ENCODE assay signal across 27 mouse cellular contexts in the genomic region with DNA sequence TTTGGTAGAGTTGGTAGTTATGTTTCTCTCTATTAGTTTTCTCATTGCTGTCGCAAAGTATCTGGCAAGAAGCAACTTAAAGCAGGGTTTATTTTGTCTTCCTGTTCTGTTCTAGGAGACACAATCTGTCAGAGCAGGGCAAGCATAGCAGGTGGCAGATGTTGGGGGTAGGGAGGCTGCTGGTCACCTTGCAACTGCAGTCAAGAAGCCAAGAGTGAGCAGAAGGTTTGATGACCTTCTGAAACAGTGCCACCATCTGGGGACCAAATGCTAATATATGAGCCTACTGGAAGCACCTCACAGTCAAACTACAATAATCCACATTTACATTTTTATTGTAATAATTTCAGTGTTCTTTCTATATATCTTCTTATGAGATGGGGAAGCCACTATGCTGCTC. TPM values are rescaled to one million over a fixed set of nuclear protein-coding genes. Genes with fewer than 3 reads are reported as not detected.
DNase-seq lines count a peak whose midpoint lies in the region; ATAC-seq lines count a peak whose summit lies in the region.
"Had no signal": no experiment of that assay in that cellular context is flagged by ENCODE, and none has a peak within 500 bp of the region (broad histone marks: within the 10 kb centered on the region; RNA-seq: fewer than 3 reads in every experiment).

No protein-coding gene starts in this region.

- WGBS in forebrain, embryonic 12.5 days = 88% methylated on average over 1 of the region's 1 CpGs

- peaks cover 20% of the 10 kb centered on the region for H3K27me3 ChIP-seq in forebrain, embryonic 12.5 days

- intact Hi-C loops in left cerebral cortex, postnatal 4 days (cut with DNase I) = loop anchor here (10.0 kb wide), 1 partner anchor 125 kb away; the partner anchor contains the start of gene AA467197
- intact Hi-C loops in heart, postnatal 25 days (cut with DNase I) = loop anchor here (10.0 kb wide), 2 partner anchors 95 to 125 kb away; partner anchors contain the start of gene AA467197

- H3K4me1 ChIP-seq in forebrain, embryonic 12.5 days = peaks cover under 1% of the 10 kb centered on the region; the same call in 1 of the 2 replicates

- DNase-seq in left cerebral cortex, postnatal 4 days = peak; percentile 10
- DNase-seq in left cerebral cortex, adult 11 months (ENCODE audit: low spot score) = no peak
- DNase-seq in cerebellum, adult 11-12 months = peak; percentile 88
- DNase-seq in cerebellum, adult 9-11 months = peak; percentile 88
- no peak for DNase-seq in heart, postnatal 25 days (ENCODE audit: low spot score)
- DNase-seq: adrenal gland, adult 2 months; adrenal gland, postnatal 36 days; forebrain, postnatal 0 days; gastrocnemius, postnatal 14 days; heart, adult 18-20 months; kidney, adult 18-20 months; kidney, postnatal 36 days; layer of hippocampus, postnatal 36 days; liver; lung, adult 2 months; lung, postnatal 14 days; spleen, adult 18-20 months; thymus, postnatal 14 days had no signal

- ATAC-seq in megakaryocyte-erythroid progenitor cell, adult 5-6 weeks (replicated peaks; ENCODE audit: low FRiP score, low TSS enrichment, poor library complexity, severe bottlenecking) = no peak
- no peak for ATAC-seq in forebrain, embryonic 12.5 days (ENCODE audit: low FRiP score)
- ATAC-seq: activated CD4-positive, CD25-positive, alpha-beta regulatory T cell, adult 4 months; forebrain, postnatal 0 days; midbrain, embryonic 16.5 days had no signal

- no peaks in the 10 kb centered on the region for H3K36me3 ChIP-seq in forebrain, embryonic 12.5 days (replicated peaks)
- H3K36me3 ChIP-seq: embryonic facial prominence, embryonic 13.5 days had no signal

- H3K9ac ChIP-seq in forebrain, embryonic 12.5 days = no peak overlapping the region
- H3K9ac ChIP-seq: embryonic facial prominence, embryonic 13.5 days; forebrain, postnatal 0 days; hindbrain, embryonic 14.5 days; liver, embryonic 14.5 days had no signal

- no peaks in the 10 kb centered on the region for H3K9me3 ChIP-seq in forebrain, embryonic 12.5 days
- H3K9me3 ChIP-seq: embryonic facial prominence, embryonic 13.5 days had no signal

- H3K27ac ChIP-seq in forebrain, embryonic 12.5 days = no peak overlapping the region
- H3K27ac ChIP-seq: embryonic facial prominence, embryonic 13.5 days; hindbrain, embryonic 14.5 days; liver, embryonic 14.5 days had no signal

- H3K4me2 ChIP-seq in forebrain, embryonic 12.5 days = no peak overlapping the region
- H3K4me2 ChIP-seq: embryonic facial prominence, embryonic 13.5 days; heart, embryonic 11.5 days; hindbrain, embryonic 14.5 days; midbrain, embryonic 11.5 days had no signal

- H3K4me3 ChIP-seq in forebrain, embryonic 12.5 days (replicated peaks) = no peak overlapping the region
- H3K4me3 ChIP-seq: embryonic facial prominence, embryonic 13.5 days had no signal

RNA-seq across cellular contexts. Expression of gene Sqor, which starts 5.2 kb away (rescaled TPM):
- total RNA-seq in left cerebral cortex, postnatal 4 days (2021) = 1 to 10 TPM; 1.6 to 4.1 TPM
- total RNA-seq in megakaryocyte-erythroid progenitor cell, adult 5-6 weeks (2014; fragmentation: Nextera tagmentation) = 42.0 and 58.0 TPM in 2 replicates
- 32.6 and 48.8 TPM in 2 replicates for total RNA-seq in megakaryocyte-erythroid progenitor cell, adult 5-6 weeks (2017)
- 1.8 and 1.9 TPM in 2 replicates for polyA plus RNA-seq in forebrain, embryonic 12.5 days (2016; fragmentation: Nextera tagmentation; extraction: Ambion mirVana)
- total RNA-seq in heart, postnatal 25 days (2021) = 10 to 100 TPM; 24.9 to 25.6 TPM

RNA-seq across cellular contexts. Expression of gene Bloc1s6, which starts 21.5 kb away (rescaled TPM):
- total RNA-seq in left cerebral cortex, postnatal 4 days (2021) = 10 to 100 TPM; 47.7 to 49.6 TPM
- 14.7 and 16.3 TPM in 2 replicates for total RNA-seq in megakaryocyte-erythroid progenitor cell, adult 5-6 weeks (2014; fragmentation: Nextera tagmentation)
- 21.1 and 27.6 TPM in 2 replicates for total RNA-seq in megakaryocyte-erythroid progenitor cell, adult 5-6 weeks (2017)
- polyA plus RNA-seq in forebrain, embryonic 12.5 days (2016; fragmentation: Nextera tagmentation; extraction: Ambion mirVana) = 76.1 and 82.4 TPM in 2 replicates
- total RNA-seq in heart, postnatal 25 days (2021) = 10 to 100 TPM; 20.6 to 23.0 TPM

RNA-seq across cellular contexts. Expression of gene Slc30a4, which starts 57.3 kb away (rescaled TPM):
- total RNA-seq in left cerebral cortex, postnatal 4 days (2021) = 10 to 100 TPM; 36.4 to 40.0 TPM
- 0.59 and 0.64 TPM in 2 replicates for total RNA-seq in megakaryocyte-erythroid progenitor cell, adult 5-6 weeks (2014; fragmentation: Nextera tagmentation)
- total RNA-seq in megakaryocyte-erythroid progenitor cell, adult 5-6 weeks (2017) = 1.0 and 1.2 TPM in 2 replicates
- polyA plus RNA-seq in forebrain, embryonic 12.5 days (2016; fragmentation: Nextera tagmentation; extraction: Ambion mirVana) = 6.9 and 7.1 TPM in 2 replicates
- total RNA-seq in heart, postnatal 25 days (2021) = 1 to 10 TPM; 8.2 to 8.9 TPM

Comparison
In these comparisons a context has a peak if more than half of its experiments do, and no peak if none do; other contexts are left out.
1. DNase-seq: peak in left cerebral cortex, postnatal 4 days (single experiment), cerebellum, adult 11-12 months (single experiment) and cerebellum, adult 9-11 months (single experiment); none in left cerebral cortex, adult 11 months (single experiment) and heart, postnatal 25 days (single experiment).
2. RNA of gene Sqor, which starts 5.2 kb away (total RNA-seq): 32.6 to 58.0 TPM in megakaryocyte-erythroid progenitor cell, adult 5-6 weeks and 24.9 to 25.6 TPM in heart, postnatal 25 days; 1.6 to 4.1 TPM in left cerebral cortex, postnatal 4 days; every median in the first group is over 4 times any median in the second.
3. RNA of gene Slc30a4, which starts 57.3 kb away (total RNA-seq): 36.4 to 40.0 TPM in left cerebral cortex, postnatal 4 days and 8.2 to 8.9 TPM in heart, postnatal 25 days; 0.59 to 1.2 TPM in megakaryocyte-erythroid progenitor cell, adult 5-6 weeks; every median in the first group is over 4 times any median in the second.